Mouse (Mus musculus): Measurements from ENCODE around the gene Ak2.

DNA sequence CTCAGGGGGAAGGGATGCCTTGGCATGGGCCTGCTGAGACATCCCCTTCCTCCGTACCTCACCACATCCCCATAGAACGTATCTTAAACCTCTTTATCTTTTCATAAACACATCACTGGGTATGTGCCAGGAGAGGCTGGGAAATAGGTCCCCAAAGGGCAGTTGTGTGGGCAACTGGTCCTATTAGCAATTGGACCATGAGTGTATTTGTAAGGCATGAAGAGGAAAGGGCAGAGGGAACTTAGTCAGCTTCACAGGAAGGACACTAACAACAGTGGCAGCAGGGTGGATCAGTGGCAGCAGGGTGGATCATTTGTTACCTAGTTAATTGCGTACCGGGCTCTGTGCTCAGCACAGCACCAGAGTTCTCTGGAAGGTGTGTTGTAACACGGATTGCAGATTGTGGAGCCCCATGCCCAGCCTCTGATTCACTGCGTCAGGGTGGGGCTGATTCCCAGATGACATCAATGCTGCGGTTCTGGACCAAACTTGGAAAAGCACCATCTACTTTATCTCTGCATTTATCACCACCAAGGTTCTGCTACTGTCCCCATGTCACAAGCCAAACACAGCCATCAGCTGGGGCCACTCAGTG, 44.2 kb downstream of the Ak2 start:
- TF ChIP-seq CTCF (IDR thresholded peaks at IDR 0.05; ENCODE audit: control insufficient read depth, insufficient read depth, insufficient read length) (no peak), MYOD1 (IDR thresholded peaks at IDR 0.05; ENCODE audit: control insufficient read depth, insufficient read length, low read depth) (peak; percentile 23), MAX (IDR thresholded peaks at IDR 0.05) (no peak), USF1 (IDR thresholded peaks at IDR 0.05; ENCODE audit: low read depth) (no peak)

Data from C2C12 (cell line).